Mouse (Mus musculus) CH12.LX (cell line): ENCODE results near the gene Pik3r6. TPM values are rescaled to one million over a fixed set of nuclear protein-coding genes. Genes with fewer than 3 reads are reported as not detected.

Source experiments
- DNase-seq: peaks from one replicate; pipeline ENCODE4 v3.0.0-alpha.2; 2013; ENCODE audit errors: extremely low read depth
- H3K27ac ChIP-seq: 2 replicates; pipeline ENCODE4 v1.5.1; 2012; ENCODE audit warnings: low read depth, mild to moderate bottlenecking, control low read depth, moderate library complexity; ENCODE audit not compliant: insufficient read depth
- H3K27me3 ChIP-seq: replicated peaks from 2 replicates; pipeline ENCODE3; 2012; ENCODE audit warnings: inconsistent platforms
- H3K36me3 ChIP-seq, 2 experiments: replicated peaks in 1 of 2; 2 replicates each; pipeline versions ENCODE3 to v1.6.1; 2012; ENCODE audit warnings: inconsistent platforms in 1 of 2, low read length in 1 of 2, mild to moderate bottlenecking in 1 of 2, mixed read lengths in 1 of 2, moderate library complexity in 1 of 2; ENCODE audit not compliant: control insufficient read depth in 1 of 2, insufficient read depth in 1 of 2
- H3K4me1 ChIP-seq, 2 experiments: 2 replicates each; pipeline ENCODE4 v1.6.1; 2012; ENCODE audit warnings: inconsistent platforms in 1 of 2, moderate library complexity in 1 of 2; ENCODE audit not compliant: insufficient read depth in 2 of 2, control insufficient read depth in 1 of 2
- H3K4me2 ChIP-seq: 2 replicates; pipeline ENCODE4 v1.6.1; 2012; ENCODE audit warnings: low read depth, mild to moderate bottlenecking, control low read depth; ENCODE audit not compliant: poor library complexity, insufficient read depth, severe bottlenecking
- H3K4me3 ChIP-seq, 3 experiments: fragments of 150-350 bp in 1 of 3; sonication (generic) in 1 of 3; replicated peaks in 1 of 3; 2 replicates each; pipeline versions ENCODE3 to v1.5.1; 2011 to 2012; ENCODE audit warnings: low read depth in 2 of 3, low read length in 2 of 3, mild to moderate bottlenecking in 2 of 3, moderate library complexity in 2 of 3, control low read depth in 1 of 3, improper control_type of control experiment in 1 of 3, inconsistent platforms in 1 of 3, mixed read lengths in 1 of 3; ENCODE audit not compliant: poor library complexity in 1 of 3
- H3K79me2 ChIP-seq: replicated peaks from 2 replicates; pipeline ENCODE4 v1.6.1; 2012; ENCODE audit warnings: mild to moderate bottlenecking, moderate library complexity; ENCODE audit not compliant: control insufficient read depth, poor library complexity, insufficient read depth, severe bottlenecking; ENCODE audit errors: extremely low read depth
- H3K9ac ChIP-seq: 2 replicates; pipeline ENCODE4 v1.6.1; 2012; ENCODE audit warnings: low read depth, mild to moderate bottlenecking, control low read depth, moderate library complexity; ENCODE audit not compliant: insufficient read depth
- H3K9me3 ChIP-seq: replicated peaks from 2 replicates; pipeline ENCODE3; 2012; ENCODE audit warnings: low read length, inconsistent platforms, mixed read lengths
- CHD2 ChIP-seq: IDR thresholded peaks from 2 replicates; pipeline ENCODE4 v1.6.1; 2011; ENCODE audit warnings: low read length, improper control_type of control experiment
- CTCF ChIP-seq, 2 experiments: IDR thresholded peaks in 1 of 2; conservative IDR thresholded peaks in 1 of 2; 2 replicates each; pipeline ENCODE4 v1.5.1; 2011 to 2012; ENCODE audit warnings: low read depth in 2 of 2, low read length in 2 of 2, improper control_type of control experiment in 1 of 2, inconsistent platforms in 1 of 2, mild to moderate bottlenecking in 1 of 2, moderate library complexity in 1 of 2
- ELF1 ChIP-seq: IDR thresholded peaks from 2 replicates; pipeline ENCODE4 v1.6.1; 2014; ENCODE audit warnings: low read depth, mild to moderate bottlenecking, inconsistent platforms, low read length, improper control_type of control experiment
- EP300 ChIP-seq: IDR thresholded peaks from 2 replicates; pipeline ENCODE4 v1.6.1; 2011; ENCODE audit warnings: low read length, improper control_type of control experiment
- KAT2A ChIP-seq: IDR thresholded peaks from 2 replicates; pipeline ENCODE4 v1.6.1; 2012; ENCODE audit warnings: low read length, improper control_type of control experiment, inconsistent platforms; ENCODE audit not compliant: insufficient replicate concordance
- MAFK ChIP-seq: IDR thresholded peaks from 2 replicates; pipeline ENCODE4 v1.6.1; 2011; ENCODE audit warnings: low read length, improper control_type of control experiment; ENCODE audit not compliant: insufficient replicate concordance
- MEF2A ChIP-seq: IDR thresholded peaks from 2 replicates; pipeline ENCODE4 v1.6.1; 2014; ENCODE audit warnings: low read depth, mild to moderate bottlenecking, inconsistent platforms, low read length, improper control_type of control experiment, borderline replicate concordance
- MYC ChIP-seq: IDR thresholded peaks from 2 replicates; pipeline ENCODE4 v1.6.1; 2011; ENCODE audit warnings: low read depth, mild to moderate bottlenecking, improper control_type of control experiment, low read length
- NELFE ChIP-seq: IDR thresholded peaks from 2 replicates; pipeline ENCODE4 v1.6.1; 2011; ENCODE audit warnings: low read depth, low read length, improper control_type of control experiment
- POLR2AphosphoS2 ChIP-seq: IDR thresholded peaks from 2 replicates; pipeline ENCODE4 v1.6.1; 2011; ENCODE audit warnings: low read depth, low read length, improper control_type of control experiment
- RAD21 ChIP-seq: IDR thresholded peaks from 2 replicates; pipeline ENCODE4 v1.6.1; 2011; ENCODE audit warnings: low read depth, mild to moderate bottlenecking, low read length, improper control_type of control experiment, moderate library complexity
- RCOR1 ChIP-seq: conservative IDR thresholded peaks from 2 replicates; pipeline ENCODE4 v1.6.1; 2012; ENCODE audit warnings: low read depth, mild to moderate bottlenecking, inconsistent platforms, low read length, improper control_type of control experiment
- SMC3 ChIP-seq: IDR thresholded peaks from 2 replicates; pipeline ENCODE4 v1.6.1; 2011; ENCODE audit warnings: low read depth, low read length, improper control_type of control experiment
- TCF12 ChIP-seq: IDR thresholded peaks from 2 replicates; pipeline ENCODE4 v1.6.1; 2014; ENCODE audit warnings: low read depth, mild to moderate bottlenecking, inconsistent platforms, low read length, improper control_type of control experiment
- UBTF ChIP-seq: IDR thresholded peaks from 2 replicates; pipeline ENCODE4 v1.6.1; 2012; ENCODE audit warnings: low read depth, mild to moderate bottlenecking, inconsistent platforms, low read length, improper control_type of control experiment, moderate library complexity
- USF1 ChIP-seq: IDR thresholded peaks from 2 replicates; pipeline ENCODE4 v1.6.1; 2014; ENCODE audit warnings: low read depth, mild to moderate bottlenecking, inconsistent platforms, low read length, improper control_type of control experiment
- ZC3H11A ChIP-seq: IDR thresholded peaks from 2 replicates; pipeline ENCODE4 v1.6.1; 2012; ENCODE audit warnings: low read depth, mild to moderate bottlenecking, inconsistent platforms, low read length, improper control_type of control experiment
- dilution Hi-C: fragments of 300-500 bp; cut with MboI; formaldehyde crosslinking; loops from 2 replicates; pipeline ENCODE4 v1.14.3; 2020; ENCODE audit warnings: low sequenced_read_pairs; ENCODE audit not compliant: extremely low pct_unique_long_range_greater_than_20kb, extremely low pct_ligation_motif_present
- in situ Hi-C: fragments of 300-500 bp; cut with MboI; formaldehyde crosslinking; loops from 3 replicates; pipeline ENCODE4 v1.14.3; 2019; ENCODE audit warnings: low sequenced_read_pairs, low pct_ligation_motif_present, low pct_unique_long_range_greater_than_20kb, mixed read lengths
- polyA plus RNA-seq: library from polyadenylated mRNA; unstranded; fragments of >175 nt; gene quantifications from 2 replicates; pipeline ENCODE4 v1.2.1, GENCODE M21; 2012; ENCODE audit warnings: low read depth; ENCODE audit not compliant: insufficient read length
- total RNA-seq, 2 experiments: library from RNA; depleted of rRNA; stranded (reverse); fragments of 300-350 nt in 1 of 2; fragments of >200 nt in 1 of 2; gene quantifications; 2 replicates each; pipeline ENCODE4 v1.2.3; 2012 to 2014

Gene Pik3r6
- total and polyA plus RNA-seq, 3 experiments = 82.9 to 90.2 (median 88.4) TPM

- Histone ChIP-seq H3K27ac (no peak overlapping the region), H3K79me2 (no peaks in the 10 kb centered on the region), H3K9ac (no peak overlapping the region), H3K4me1 (peaks cover 2 to 35% of the 10 kb centered on the region in 2 experiments), H3K4me2 (no peak overlapping the region), H3K9me3 (peaks cover 5% of the 10 kb centered on the region), H3K36me3 (peaks cover 5 to 69% of the 10 kb centered on the region in 2 experiments), H3K27me3 (no peaks in the 10 kb centered on the region), H3K4me3 (no peak overlapping the region)
- DNase-seq = no peak
- in situ Hi-C loops = no loop called here
- dilution Hi-C loops = no loop called here
- TF ChIP-seq TCF12 (no peak), EP300 (no peak), CTCF (conservative IDR thresholded peaks at IDR 0.05 in 1 of 2, IDR thresholded peaks at IDR 0.05 in 1 of 2; ENCODE audit: low read depth in 2 of 2, low read length in 2 of 2) (peak; percentile 15 to 70; a peak in 3 of 4 replicates), UBTF (no peak), ELF1 (no peak), RAD21 (peak; percentile 63), SMC3 (peak; percentile 67)
These were observed 22.2 kb upstream of the Pik3r6 start for GRCm38 (mm10) chr11:68480660-68481059.

- Histone ChIP-seq H3K9me3 (peaks cover 5% of the 10 kb centered on the region), H3K4me3 (no peak overlapping the region)
- no peak for TF ChIP-seq POLR2AphosphoS2
- TF ChIP-seq RCOR1 = no peak
- no peak for TF ChIP-seq CHD2
- no peak for TF ChIP-seq MYC
- TF ChIP-seq MEF2A = no peak
- no peak for TF ChIP-seq ZC3H11A
- no peak for TF ChIP-seq TCF12
- no peak for TF ChIP-seq KAT2A
- no peak for TF ChIP-seq MAFK
- TF ChIP-seq NELFE = no peak
- no peak for TF ChIP-seq USF1
- TF ChIP-seq EP300 = no peak
- TF ChIP-seq ELF1 = no peak
- TF ChIP-seq, all 38 proteins: peak for 0
- Histone ChIP-seq H3K27ac (no peak overlapping the region), H3K4me1 (peaks cover 11 to 35% of the 10 kb centered on the region in 2 experiments), H3K27me3 (no peaks in the 10 kb centered on the region), H3K79me2 (no peaks in the 10 kb centered on the region), H3K36me3 (peaks cover 5 to 56% of the 10 kb centered on the region in 2 experiments), H3K9ac (no peak overlapping the region), H3K4me2 (no peak overlapping the region)
- no peak for DNase-seq
- dilution Hi-C loops (no loop called here), in situ Hi-C loops (no loop called here)
These were observed 20.8 kb upstream of the Pik3r6 start for GRCm38 (mm10) chr11:68482001-68482400.
